Mouse (Mus musculus): ENCODE measurements around the gene Arhgef38.

DNA sequence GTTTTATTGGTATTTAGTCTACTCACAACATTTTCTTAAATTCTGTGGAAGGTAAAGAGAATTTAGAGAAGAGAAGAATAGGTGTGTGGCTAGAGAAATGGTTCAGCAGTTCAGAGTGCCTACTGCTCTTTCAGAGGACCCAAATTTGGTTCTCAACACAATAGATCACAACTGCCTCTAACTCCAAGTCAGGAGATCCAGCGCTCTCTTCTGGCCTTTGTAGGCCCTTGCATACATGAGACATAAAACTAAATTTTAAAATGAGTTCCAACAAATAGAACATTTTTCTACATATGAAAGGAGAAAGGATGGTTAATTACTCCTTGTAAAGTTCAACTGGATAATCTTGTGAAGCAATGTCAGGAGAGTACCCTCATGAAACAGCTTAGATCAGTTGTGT lies 73.3 kb downstream of the Arhgef38 start:
- TF ChIP-seq CTCF (IDR thresholded peaks at IDR 0.05; ENCODE audit: low read depth) (no peak), EP300 (IDR thresholded peaks at IDR 0.05; ENCODE audit: low read depth) (no peak)

All from heart, postnatal 0 days (tissue).